Mouse (Mus musculus) liver, adult 2 months (tissue): Measurements from ENCODE around the gene Psmb11.

Source experiments
- CTCF ChIP-seq: fragments of 200-500 bp; IDR thresholded peaks from 2 replicates; pipeline ENCODE4 v1.5.1; 2011; ENCODE audit warnings: low read depth, low read length, control low read depth
- POLR2A ChIP-seq: fragments of 200-500 bp; IDR thresholded peaks from 2 replicates; pipeline ENCODE4 v1.6.1; 2011; ENCODE audit warnings: low read length, control low read depth; ENCODE audit not compliant: insufficient read depth; ENCODE audit errors: extremely low read depth

DNA sequence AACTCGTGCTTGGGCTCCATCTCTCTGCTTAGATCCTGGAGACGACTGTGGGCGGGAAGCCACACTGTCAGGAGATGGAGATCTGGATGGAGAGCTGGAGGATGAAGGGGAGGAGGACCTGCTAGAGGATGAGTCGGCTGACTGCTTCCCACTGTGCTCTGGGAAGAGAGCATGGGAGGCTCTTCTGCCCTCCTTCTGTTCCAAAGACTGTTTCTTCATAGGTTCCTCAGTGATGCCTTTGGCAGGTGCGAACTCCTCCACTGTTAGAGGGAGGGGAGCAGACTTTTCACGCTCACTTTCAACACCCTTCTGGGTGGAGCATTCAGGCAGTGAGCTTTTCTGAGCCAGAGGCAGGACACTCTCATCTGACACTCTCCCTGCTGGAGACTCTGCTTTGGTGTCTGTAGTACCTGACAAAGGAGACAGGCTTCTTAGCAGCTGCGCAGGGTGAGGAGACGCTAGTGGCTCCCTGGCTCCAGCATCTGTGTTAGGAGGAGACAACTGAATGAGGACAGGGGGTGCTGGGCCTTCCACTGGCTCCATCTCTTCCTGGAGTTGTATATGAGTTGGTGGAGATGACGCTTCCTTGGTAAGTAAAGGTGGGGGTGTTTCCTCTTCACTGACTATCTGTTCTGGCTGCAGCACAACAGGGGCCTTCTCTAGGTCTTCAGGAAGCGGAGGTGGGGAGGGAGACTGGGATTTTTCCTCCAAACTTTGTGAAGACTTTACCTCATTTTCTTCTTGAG is 43.4 kb downstream of the Psmb11 start:
- TF ChIP-seq POLR2A = no peak
- TF ChIP-seq CTCF = no peak
